Mouse (Mus musculus): Measurements from ENCODE around the gene Nenf. TPM values are rescaled to one million over a fixed set of nuclear protein-coding genes. Genes with fewer than 3 reads are reported as not detected.

Gene Nenf
- total RNA-seq (2021): 10 to 100 TPM; 83.8 to 87.2 TPM
- long read RNA-seq, experiment 1, transcript Nenf-201 (4 exons, 742 nt): major isoform, 54 of 54 reads
- long read RNA-seq, experiment 1, partial matches to known transcripts: 0 of 54 reads
- long read RNA-seq, experiment 1, other reads (novel, unspliced or antisense): 0 of 54 reads
- long read RNA-seq, experiment 2, transcript Nenf-201 (4 exons, 742 nt): major isoform, 64 of 65 reads
- long read RNA-seq, experiment 2, partial matches to known transcripts: 0 of 65 reads
- long read RNA-seq, experiment 2, other reads (novel, unspliced or antisense): 1 of 65 reads

- DNase-seq: peak; percentile 79
These were observed at the start of gene Nenf for GRCm38 (mm10) chr1:191317591-191318196. TSS of gene Nenf (minus strand) at chr1:191318194.

DNA sequence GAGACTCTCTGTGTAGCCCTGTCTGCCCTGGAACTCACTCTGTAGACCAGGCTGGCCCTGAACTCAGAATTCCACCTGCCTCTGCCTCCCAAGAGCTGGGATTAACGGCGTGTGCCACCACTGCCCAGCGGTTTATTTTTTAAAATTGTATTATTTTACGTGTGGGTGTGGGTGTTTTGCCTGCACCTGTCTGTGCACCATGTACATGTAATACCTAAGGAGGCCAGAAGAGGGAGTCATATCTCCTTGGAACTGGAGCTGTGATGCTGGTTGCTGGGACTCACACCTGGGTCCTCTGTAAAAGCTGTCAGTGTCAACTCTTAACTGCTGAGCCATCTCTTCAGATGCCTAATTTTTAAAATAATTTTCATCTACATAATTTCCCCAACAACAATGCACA is 46.5 kb upstream of the Nenf start:
- no peak for DNase-seq

- no peak for DNase-seq
These were observed 44.4 kb upstream of the Nenf start for GRCm38 (mm10) chr1:191362412-191362811.

DNA sequence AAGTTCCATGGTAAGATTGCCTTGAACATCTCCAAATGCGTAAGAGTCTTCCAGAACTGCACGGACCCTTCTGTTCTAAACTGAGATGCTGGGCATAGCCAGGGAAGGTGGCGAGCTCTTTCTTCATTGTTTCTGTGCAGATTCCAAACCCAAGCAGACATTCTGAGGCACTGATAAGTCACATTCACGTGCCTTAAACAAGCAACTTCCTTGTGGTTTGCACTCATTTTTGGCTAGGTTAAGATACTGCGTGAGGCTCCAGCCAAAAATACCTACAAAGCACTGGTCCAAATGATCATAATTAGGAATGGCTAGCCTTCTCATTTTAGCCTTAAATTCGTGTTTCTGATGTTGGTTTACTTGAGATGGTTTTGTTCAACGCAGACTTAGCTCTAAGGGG is 41.5 kb upstream of the Nenf start:
- no peak for DNase-seq

DNA sequence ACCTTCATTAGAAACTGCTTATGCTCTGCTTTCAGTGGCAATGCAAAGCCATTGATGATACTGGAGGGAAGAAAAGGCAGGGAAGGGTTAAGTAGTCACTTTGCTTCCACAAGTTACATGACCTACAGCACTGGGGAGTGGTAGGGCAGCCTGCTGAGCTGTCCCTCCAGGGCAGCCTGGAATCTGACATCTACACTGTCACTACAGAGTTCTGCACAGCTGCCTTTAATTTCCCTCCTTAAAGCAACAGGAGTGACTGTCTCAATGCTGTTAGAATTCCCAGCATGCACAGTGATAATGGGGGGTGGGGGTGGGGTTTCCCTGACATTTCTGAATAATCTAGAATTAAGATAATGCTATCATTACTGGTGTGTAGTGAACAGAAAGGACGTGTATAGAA is 38.9 kb upstream of the Nenf start:
- DNase-seq: no peak

DNA sequence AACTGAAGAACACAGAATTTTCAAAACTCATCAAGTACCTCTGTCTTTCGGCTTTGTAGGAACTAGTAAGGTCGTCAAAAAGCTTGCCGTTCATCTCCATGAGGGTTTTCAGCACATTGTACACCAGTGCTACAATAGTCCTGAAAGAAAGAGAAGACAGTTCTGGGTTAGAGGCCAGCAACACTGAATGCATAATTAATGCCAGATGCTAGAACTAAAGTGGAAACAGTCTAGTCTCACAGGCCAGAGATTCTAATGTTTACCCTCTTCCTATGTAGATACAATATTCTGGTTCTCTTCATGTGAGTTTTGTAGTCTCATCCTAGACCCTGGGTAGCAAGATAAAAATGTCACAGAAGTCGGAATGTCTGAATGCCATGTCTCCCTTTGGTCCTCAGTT is 35.8 kb upstream of the Nenf start:
- no peak for DNase-seq

DNA sequence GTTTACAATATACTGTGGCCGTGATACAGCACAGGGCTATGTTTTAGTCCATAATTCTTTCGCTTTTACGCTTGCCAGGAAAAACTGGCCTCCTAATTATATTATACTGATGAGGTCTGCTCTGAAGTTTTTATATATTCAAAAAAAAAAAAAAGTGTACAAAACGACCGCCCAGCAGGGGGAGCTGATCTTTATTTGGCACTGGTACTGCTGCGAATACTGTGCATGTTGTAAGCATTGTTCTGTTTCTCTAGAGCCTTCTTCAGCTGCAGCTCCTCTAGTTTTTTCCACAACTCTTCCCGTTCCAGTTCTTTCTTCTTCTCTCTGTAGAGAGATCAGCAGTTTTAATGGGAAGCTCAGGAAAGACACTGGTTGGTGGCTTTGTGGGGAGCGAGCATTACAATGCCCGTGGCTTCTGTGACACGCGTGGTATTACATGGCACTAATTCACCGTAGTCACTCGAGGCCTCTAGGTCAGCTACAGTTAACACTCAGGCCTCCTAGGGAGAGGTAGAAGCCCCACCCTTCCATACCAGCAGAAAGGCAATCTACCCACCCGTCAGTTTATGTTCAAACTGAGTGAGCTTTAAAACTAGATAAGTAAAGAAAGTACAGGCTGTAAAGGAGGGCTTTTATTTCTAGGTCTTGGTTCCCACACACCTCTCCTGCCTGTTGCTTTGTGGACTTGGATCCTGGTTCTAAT is 34.9 kb upstream of the Nenf start:
- DNase-seq: peak; percentile 74

DNA sequence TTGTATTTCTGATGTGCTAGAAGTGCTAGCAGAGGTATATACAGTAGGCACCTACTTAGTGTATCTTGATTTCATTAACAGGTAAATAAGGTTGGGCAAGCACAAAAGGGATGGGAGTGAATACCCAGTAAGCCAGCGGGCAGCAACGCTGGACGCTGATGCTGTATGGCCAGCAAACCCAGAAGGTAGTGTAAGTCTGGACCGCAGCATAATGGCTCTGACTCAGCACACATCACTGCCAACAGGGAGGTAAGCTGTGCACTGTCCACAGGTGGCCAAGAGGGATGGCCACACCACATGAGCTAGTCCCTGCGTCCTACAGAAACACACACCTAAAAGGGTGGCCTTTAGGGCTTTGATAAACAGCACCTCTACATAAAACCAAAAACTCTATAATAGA is 32.4 kb upstream of the Nenf start:
- DNase-seq: no peak

DNA sequence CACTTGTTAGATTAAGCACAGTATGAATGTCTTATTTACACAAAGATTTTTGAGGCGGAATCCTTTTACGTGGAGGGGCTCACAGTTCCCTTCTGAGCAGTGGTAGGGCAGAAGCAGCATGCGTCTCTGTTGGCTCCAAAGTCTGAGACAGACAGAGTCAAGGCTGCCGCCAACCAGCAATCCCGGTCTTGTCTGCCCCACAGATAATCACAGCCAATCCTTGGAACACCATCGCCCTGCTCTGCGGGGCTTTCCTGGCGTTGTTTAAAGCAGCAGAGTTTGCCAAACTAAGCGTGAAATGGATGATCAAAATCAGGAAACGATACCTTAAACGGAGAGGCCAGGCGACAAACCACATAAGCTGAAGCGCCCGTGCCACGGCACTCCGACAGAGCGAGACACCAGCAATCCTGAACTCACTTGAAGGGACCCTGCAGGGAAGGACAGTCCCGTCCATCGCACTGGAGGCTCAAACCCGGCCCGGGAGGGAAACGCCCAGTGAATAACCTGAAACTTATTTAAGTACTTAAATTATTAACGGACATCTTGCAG is 31.6 kb upstream of the Nenf start:
- no peak for DNase-seq

DNA sequence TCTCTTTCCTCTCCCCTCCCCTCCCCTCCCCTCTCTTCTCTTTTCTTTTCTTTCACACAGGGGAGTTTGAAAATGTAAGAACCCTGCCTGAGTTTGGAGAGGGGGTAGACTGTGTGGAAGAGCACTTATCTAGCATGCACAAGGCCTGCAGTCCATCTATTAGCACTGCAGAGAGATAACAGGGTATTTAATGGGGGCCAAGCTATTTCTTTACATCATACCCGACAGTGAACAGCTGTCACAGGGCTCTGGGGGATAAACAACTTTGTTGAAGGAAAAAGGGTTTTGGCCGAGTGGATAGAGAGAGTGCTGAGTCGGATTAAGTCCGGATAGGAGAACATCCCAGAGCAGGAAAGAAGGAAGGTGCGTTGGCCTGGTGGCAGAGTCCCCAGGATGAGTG is 31.0 kb upstream of the Nenf start:
- DNase-seq: no peak

DNA sequence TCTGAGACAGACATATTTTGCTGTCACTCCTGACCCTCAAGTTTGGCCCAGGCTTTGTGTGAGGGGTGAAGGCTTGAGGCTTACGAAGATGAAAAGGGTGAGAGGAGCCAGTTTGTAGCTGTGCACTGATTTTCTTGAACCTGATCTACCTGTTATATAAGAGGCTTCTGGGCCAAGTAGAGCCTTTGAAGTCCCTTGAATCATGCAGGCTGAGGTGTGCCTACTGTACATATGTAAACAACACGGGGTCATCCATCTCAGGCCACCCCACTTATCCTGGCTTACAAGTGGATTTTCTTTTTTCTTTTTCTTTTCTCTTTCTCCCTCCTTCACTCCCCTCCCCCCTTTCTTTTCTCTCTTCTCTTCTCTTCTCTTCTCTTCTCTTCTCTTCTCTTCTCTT is 30.6 kb upstream of the Nenf start:
- no peak for DNase-seq

DNA sequence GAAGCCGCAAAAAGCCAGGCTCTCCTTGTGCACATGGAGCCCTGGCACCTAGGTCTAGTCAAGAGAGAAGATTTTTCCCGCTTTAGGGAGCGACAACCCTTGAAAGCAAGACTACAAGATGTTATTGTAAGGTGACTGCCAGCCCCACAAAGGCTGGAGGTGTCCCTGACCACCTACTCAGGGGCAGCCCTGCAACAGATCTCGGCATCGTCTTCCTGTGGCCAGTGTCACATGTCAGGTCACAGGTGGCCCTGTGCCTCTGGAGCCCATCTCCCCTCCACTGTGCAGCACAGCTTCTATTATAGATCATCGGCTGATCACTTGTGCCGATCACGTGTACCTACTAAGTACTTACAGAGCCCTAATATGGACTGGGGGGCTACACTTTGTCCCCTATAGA is 29.6 kb upstream of the Nenf start:
- no peak for DNase-seq

DNA sequence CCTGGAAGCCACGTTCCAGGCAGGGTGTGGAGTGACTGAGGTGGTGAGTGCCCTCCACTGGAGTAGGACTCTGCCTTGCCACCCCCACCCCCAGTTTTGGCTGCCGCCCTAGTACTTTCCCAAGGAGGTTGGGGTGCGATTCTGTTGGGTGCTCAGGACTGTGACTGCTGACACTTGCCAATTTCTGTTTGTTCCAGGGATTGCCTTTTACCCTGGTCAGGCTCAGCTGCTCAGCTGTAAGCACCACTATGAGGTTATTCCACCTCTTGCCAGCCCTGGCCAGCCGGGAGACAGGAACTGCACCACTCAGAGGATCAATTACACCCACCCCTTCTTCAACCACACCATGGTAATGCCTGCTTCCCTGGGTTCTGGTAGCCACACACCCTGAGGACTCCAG is 22.5 kb upstream of the Nenf start:
- no peak for DNase-seq

GRCm38 (mm10) chr1:191339876-191340275 is 21.9 kb upstream of the Nenf start:
- DNase-seq: no peak

DNA sequence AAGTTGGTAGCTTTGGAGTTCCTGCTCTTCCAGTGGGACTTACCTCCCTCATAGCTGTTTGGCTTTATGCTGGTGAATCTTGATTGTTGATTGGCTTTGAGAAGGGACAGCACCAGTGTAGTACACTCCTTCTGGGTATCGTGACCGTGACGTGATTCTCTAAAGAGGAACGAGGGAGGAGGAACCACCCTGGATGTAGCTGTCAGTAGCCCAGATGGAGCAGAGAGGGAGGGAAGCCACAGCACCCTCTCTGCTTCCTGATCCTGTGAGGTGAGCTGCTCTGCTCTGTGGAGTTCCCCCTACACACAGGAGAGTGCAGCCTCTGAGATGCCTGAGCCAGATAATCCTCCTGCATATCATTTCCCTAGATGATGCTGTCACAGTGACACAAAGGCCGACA is 16.5 kb upstream of the Nenf start:
- no peak for DNase-seq

DNA sequence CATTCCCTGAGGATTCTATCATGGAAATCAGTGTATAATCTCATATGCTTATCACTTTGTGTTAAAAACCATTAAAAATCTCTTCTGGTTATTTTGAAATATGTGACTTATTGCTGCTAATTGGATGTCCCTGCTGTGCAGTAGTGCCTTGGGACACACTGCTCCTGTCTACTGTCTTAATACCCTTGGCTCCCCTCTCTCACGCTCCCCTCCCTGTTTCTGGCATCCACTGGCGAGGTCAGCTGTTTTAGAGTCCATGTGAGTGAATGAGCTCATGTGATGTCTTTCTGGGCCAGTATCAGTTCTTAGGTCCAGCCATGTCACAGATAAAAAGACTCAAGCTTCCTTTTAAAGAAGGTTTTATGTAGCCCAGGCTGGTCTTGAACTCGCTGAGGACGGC is 12.4 kb upstream of the Nenf start:
- DNase-seq: no peak

DNA sequence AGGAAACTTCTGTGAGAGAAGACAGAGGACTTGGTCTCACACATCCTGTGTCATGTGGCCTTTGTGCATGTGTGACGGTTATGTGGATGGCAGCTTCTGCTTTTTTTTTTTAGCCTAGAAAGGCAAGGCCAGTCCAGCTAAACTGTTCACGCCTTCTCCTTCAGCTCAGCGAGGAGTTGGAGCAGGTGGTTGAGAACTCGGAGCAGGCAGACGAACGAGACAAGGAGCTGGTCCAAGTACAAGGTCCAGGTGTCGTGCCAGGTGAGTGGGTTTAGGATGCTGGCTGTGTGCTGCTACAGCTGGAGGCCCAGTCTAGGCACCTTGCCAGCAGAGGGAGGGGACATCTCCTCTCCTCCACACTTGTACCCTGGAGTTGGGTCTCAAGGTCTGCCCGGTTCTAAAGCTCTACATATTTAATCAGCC is 10.0 kb upstream of the Nenf start:
- DNase-seq: no peak

- DNase-seq: no peak
These were observed 9.3 kb upstream of the Nenf start for GRCm38 (mm10) chr1:191327258-191327657.

DNA sequence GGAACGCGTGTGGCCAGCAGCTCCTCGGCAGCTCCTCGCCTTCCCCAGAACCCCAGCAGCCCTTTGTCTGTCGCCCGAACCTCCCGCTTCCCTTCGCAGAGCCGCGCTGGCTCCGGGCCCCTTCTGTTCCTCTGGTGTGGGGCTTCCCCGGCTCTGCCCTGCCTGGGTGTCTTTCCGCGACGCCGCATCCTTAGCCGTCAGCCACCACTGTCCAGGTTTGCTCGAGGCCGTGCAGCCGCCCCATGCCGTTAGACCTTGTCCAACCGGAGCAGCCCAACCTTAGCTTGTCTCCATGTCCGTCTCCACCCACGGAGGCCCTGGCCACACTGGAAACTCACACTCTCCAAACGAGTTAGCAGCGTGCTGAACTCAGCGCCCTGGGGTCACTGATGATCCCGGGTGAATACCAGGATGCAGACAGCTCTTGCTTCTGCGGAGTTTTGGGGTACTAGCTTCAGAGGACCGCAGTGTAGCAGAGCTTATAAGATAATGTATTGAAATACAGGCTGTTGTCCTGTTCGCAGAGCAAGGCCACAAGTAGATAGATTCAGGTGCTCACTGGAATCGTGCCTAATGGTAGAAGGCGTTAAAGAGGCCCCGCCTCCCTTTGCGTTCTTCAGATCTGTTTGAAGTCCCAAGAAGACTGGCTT is 8.4 kb upstream of the Nenf start:
- peak; percentile 57 for DNase-seq

- peak; percentile 95 for DNase-seq
These were observed 7.8 kb upstream of the Nenf start, which contains the start of gene Tmem206 for GRCm38 (mm10) chr1:191325726-191326232. TSS of gene Tmem206 (plus strand) at chr1:191325912.

DNA sequence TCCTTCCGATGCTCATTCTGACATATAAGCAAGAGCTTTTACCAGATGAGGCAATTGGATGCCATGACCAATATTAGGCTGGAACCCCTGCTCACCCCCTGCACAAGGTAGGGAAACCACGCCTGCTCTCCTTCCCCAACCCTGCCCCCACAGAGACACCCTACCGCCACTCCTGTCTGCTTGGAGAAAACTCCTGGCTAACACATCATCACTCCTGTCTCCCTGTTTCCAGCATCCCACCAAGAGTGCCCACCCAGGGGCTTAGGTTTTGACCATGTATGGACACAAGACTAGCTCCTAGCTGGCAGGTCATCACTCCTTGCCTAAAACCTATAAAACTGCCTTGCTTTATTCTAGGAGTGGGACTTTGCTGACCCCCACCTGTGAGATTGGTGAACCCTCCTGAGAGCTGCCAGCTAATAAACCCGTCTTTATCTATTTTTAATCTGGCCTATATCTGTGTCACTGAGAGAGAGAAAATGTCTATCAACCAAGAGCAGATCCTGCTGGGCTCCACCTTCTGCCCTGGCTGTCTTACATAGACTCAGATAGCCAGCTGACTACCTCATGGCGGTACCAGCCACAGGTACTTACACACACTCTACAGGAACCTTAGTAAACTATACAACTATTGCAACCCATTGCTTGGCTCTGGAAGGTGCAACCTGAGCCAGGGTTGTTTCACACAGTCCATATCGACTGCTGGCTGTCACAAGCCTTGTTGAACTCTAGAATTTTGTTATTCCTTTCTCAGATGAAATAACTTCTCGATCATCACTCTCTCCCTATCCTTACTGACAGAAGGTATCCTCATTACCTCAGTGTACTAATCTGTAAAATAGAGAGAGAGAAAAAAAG is 7.0 kb upstream of the Nenf start:
- no peak for DNase-seq

- DNase-seq: no peak
These were observed 5.4 kb upstream of the Nenf start for GRCm38 (mm10) chr1:191323381-191323780.

Data from gastrocnemius, postnatal 10 days (tissue).